Mouse (Mus musculus): Measurements from ENCODE around the gene Lypd5.
"Not testable (repeated sequence)": the region's sequence is repeated elsewhere in the genome, so short reads cannot be mapped to it uniquely, and the experiment has no call there.

Gene Lypd5

GRCm38 (mm10) chr7:24384070-24384469, 35.1 kb downstream of the Lypd5 start:
- no peak for DNase-seq (ENCODE audit: low spot score)

- peak; percentile 89 for DNase-seq (ENCODE audit: low spot score)
These were observed 35.8 kb downstream of the Lypd5 start for GRCm38 (mm10) chr7:24384827-24385226.

- DNase-seq (ENCODE audit: low spot score), result no peak
These were observed 38.1 kb downstream of the Lypd5 start for GRCm38 (mm10) chr7:24387059-24387556.

GRCm38 (mm10) chr7:24389516-24390187, 40.7 kb downstream of the Lypd5 start:
- DNase-seq (ENCODE audit: low spot score), result no peak

- no peak for DNase-seq (ENCODE audit: low spot score)
These were observed 41.5 kb downstream of the Lypd5 start for GRCm38 (mm10) chr7:24390512-24390911.

- no peak for DNase-seq (ENCODE audit: low spot score)
These were observed 42.1 kb downstream of the Lypd5 start for GRCm38 (mm10) chr7:24391077-24391476.

- no peak for DNase-seq (ENCODE audit: low spot score)
These were observed 42.7 kb downstream of the Lypd5 start for GRCm38 (mm10) chr7:24391687-24392086.

- no peak for DNase-seq (ENCODE audit: low spot score)
These were observed 45.1 kb downstream of the Lypd5 start for GRCm38 (mm10) chr7:24394054-24394453.

- DNase-seq (ENCODE audit: low spot score), result no peak
These were observed 45.6 kb downstream of the Lypd5 start for GRCm38 (mm10) chr7:24394475-24395161.

GRCm38 (mm10) chr7:24396832-24397231, 47.8 kb downstream of the Lypd5 start:
- no peak for DNase-seq (ENCODE audit: low spot score)

- DNase-seq (ENCODE audit: low spot score), result no peak
These were observed 49.4 kb downstream of the Lypd5 start for GRCm38 (mm10) chr7:24398364-24398913.

GRCm38 (mm10) chr7:24399256-24400081, 50.5 kb downstream of the Lypd5 start, which contains the start of gene Smg9:
Gene Smg9, plus strand, starts transcription at chr7:24399619.
- DNase-seq (ENCODE audit: low spot score), result peak; percentile 95

GRCm38 (mm10) chr7:24400082-24400452, 51.1 kb downstream of the Lypd5 start:
- DNase-seq (ENCODE audit: low spot score), result no peak

- DNase-seq (ENCODE audit: low spot score), result not testable (repeated sequence)
These were observed 51.5 kb downstream of the Lypd5 start for GRCm38 (mm10) chr7:24400489-24400888.

- no peak for DNase-seq (ENCODE audit: low spot score)
These were observed 53.9 kb downstream of the Lypd5 start for GRCm38 (mm10) chr7:24402851-24403250.

Data from testis, postnatal 10 days (tissue).